Mouse (Mus musculus) brown adipose tissue, adult 24 weeks (tissue): Measurements from ENCODE around the gene Copz1. TPM values are rescaled to one million over a fixed set of nuclear protein-coding genes. Genes with fewer than 3 reads are reported as not detected.
A peak's percentile ranks its signal among the peaks of the same experiment; 100 is the strongest.

Source experiments
- H3K27ac ChIP-seq: fragments of 200-500 bp; replicated peaks from 2 replicates; pipeline ENCODE4 v1.5.1; 2012; ENCODE audit warnings: low read depth, mild to moderate bottlenecking, low read length
- H3K4me1 ChIP-seq: fragments of 200-500 bp; 2 replicates; pipeline ENCODE4 v1.6.1; 2012; ENCODE audit warnings: low read length, mixed read lengths; ENCODE audit not compliant: control insufficient read depth, insufficient read depth, insufficient read length
- H3K4me3 ChIP-seq: fragments of 200-500 bp; 2 replicates; pipeline ENCODE4 v1.5.1; 2012; ENCODE audit warnings: low read depth, mild to moderate bottlenecking, low read length, moderate library complexity; ENCODE audit not compliant: insufficient read depth
- polyA plus RNA-seq: library from polyadenylated mRNA; stranded (reverse); fragments of >200 nt; gene quantifications from 2 replicates; pipeline ENCODE4 v1.2.4, GENCODE M21; 2012; ENCODE audit not compliant: missing spikeins, insufficient read depth, insufficient read length

Gene Copz1
- polyA plus RNA-seq, 1 experiment = 85.4 TPM

- no peak overlapping the region for H3K4me3 ChIP-seq
- H3K4me1 ChIP-seq = no peaks in the 10 kb centered on the region
- no peak overlapping the region for H3K27ac ChIP-seq
Measured at GRCm38 (mm10) chr15:103294649-103295048, 22.1 kb downstream of the Copz1 start.

GRCm38 (mm10) chr15:103295851-103296250, 23.3 kb downstream of the Copz1 start:
- Histone ChIP-seq H3K4me3 (no peak overlapping the region), H3K4me1 (no peaks in the 10 kb centered on the region), H3K27ac (no peak overlapping the region; the same call in 1 of the 2 replicates)

DNA sequence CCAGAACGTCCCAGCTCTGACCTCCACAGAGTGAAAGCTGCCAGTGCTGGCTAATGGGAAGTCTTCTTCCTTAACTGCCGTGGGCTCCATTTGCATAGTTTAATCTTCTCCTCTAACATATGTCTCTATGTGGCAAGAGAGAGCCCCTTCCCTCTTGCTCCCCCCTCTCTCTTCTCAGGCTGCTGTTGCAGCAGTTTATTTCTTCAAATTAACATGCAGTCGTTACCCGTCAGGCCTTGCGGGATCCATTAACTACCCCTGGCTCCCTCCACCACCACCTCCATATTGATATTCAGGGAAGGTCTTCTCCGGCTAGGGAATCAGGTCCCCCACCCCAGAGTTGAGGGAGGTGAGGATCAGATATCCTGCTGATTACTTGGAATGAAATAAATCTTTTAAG, 24.8 kb downstream of the Copz1 start:
- Histone ChIP-seq H3K27ac (no peak overlapping the region), H3K4me3 (no peak overlapping the region), H3K4me1 (no peaks in the 10 kb centered on the region)

GRCm38 (mm10) chr15:103298026-103298425, 25.5 kb downstream of the Copz1 start:
- no peaks in the 10 kb centered on the region for H3K4me1 ChIP-seq
- no peak overlapping the region for H3K27ac ChIP-seq
- H3K4me3 ChIP-seq = no peak overlapping the region

DNA sequence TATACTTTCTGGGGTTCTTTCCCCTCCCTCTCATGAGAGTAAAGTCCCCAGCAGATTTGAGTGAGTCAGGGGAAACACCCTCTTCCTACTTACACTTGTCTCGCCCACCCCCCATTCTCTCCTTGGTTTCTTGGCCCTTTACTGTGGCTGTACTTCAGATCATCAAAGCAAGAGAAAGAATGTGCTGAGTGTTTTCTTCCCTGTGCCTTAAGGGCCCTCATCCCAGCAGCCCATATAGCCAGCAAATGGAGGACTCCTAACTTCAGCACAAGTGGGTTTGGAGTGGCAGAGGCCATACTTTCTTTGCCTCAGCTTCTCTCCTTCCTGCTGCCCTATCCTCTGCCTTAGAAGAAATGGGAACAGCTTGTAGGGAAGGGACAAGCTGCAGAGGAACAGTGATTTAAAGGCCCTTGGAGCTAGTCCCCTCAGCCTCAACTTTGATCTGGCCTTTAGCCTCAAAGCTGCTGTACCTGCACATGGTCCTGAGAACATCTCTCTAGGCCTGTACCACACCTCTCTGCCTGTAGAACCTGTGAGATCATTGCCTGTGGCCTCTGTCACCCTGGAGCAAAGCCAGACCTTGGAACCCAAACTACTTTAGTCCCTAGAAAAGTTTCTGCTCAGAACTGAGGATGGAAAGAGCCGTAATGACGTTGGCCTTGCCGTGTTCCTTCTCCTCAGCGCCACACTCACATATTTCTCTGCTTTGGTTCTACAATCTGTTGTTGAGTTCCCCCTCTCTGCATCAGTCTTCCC, 26.5 kb downstream of the Copz1 start:
- Histone ChIP-seq H3K4me1 (peaks cover 1% of the 10 kb centered on the region; the same call in 1 of the 2 replicates), H3K4me3 (no peak overlapping the region), H3K27ac (no peak overlapping the region)

DNA sequence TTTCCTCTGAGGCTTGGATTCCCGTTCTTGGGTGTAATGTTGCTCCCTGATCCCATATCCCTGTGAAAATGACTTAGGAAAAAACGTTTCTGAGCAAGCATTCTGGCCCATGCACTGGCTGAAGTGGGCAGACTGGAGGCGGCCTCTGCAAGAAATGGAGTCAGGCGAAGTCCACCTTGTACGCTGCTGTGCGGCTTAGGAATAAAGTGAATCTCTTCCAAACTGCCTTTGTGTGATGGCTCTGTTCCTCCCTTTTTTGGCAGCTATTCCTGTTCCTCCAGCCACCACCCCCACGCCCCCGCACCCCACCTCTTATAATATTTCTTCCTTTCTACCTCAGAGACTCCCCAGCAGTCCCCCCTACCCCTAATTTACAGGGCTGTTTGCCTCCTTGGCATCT, 27.1 kb downstream of the Copz1 start:
- peaks cover 2% of the 10 kb centered on the region; the same call in 1 of the 2 replicates for H3K4me1 ChIP-seq
- no peak overlapping the region for H3K4me3 ChIP-seq
- H3K27ac ChIP-seq = no peak overlapping the region

- no peak overlapping the region for H3K4me3 ChIP-seq
- H3K27ac ChIP-seq = no peak overlapping the region
- peaks cover 2% of the 10 kb centered on the region; the same call in 1 of the 2 replicates for H3K4me1 ChIP-seq
Measured at GRCm38 (mm10) chr15:103300067-103300471, 27.6 kb downstream of the Copz1 start.

DNA sequence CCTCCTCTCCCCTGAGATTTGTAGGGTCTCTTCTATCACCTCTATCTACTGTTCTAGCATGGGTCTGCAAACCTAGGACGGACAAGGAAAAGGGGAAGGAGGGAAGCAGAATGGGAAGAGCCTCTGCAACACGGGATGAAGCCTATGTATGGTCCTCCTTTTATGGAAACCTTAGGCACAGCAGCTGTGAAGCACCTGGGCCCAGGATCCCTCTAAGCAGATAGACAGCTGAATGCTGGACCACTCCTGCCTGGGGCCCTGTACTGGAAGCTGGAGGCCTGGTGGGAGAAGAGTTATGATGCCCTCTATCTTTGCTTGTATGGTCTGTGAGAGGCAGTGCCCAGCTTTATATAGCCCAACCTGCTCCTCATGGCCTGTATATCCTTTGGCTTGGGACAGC, 28.0 kb downstream of the Copz1 start:
- Histone ChIP-seq H3K27ac (no peak overlapping the region), H3K4me3 (no peak overlapping the region), H3K4me1 (peaks cover 2% of the 10 kb centered on the region; the same call in 1 of the 2 replicates)

GRCm38 (mm10) chr15:103301046-103301445, 28.5 kb downstream of the Copz1 start:
- Histone ChIP-seq H3K4me3 (no peak overlapping the region), H3K4me1 (peaks cover 2% of the 10 kb centered on the region; the same call in 1 of the 2 replicates), H3K27ac (no peak overlapping the region)

GRCm38 (mm10) chr15:103301547-103302340, 29.2 kb downstream of the Copz1 start:
- Histone ChIP-seq H3K4me1 (peaks cover 2% of the 10 kb centered on the region; the same call in 1 of the 2 replicates), H3K27ac (no peak overlapping the region), H3K4me3 (no peak overlapping the region)

DNA sequence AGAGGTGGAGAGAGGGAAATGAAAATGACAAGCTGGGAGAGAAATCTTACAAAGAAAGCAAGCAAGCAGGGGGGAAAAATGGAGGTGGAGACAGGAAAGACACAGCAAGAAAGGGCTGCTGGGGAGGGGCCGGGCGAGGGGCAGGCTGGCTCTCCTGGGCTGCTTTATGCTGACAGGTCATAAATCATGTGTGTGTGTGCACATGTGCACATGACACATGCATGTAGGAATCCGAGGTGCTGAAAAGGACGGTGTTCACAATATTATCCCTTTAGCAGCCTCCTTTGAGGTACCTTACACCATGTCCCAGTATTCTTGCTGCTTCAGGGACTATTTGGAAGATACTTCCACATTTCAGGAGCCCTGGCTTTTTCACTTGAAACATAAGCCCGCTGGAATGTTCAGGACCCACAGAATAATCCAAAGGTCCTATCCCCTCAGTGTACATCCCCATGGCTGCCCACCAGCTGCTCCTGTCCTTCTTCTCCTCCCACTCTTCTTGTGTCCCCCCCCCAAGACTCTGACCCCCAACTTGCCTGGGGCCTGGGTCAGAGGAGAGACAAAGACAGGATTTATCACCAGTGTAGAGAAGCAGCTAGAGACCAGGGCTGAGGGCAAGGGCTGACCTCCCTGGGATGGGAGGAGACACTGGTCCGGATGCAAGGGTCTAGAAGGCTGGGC, 30.0 kb downstream of the Copz1 start:
- Histone ChIP-seq H3K4me1 (peaks cover 2% of the 10 kb centered on the region; the same call in 1 of the 2 replicates), H3K27ac (no peak overlapping the region)

GRCm38 (mm10) chr15:103303916-103304615, 31.6 kb downstream of the Copz1 start:
- H3K4me1 ChIP-seq = peaks cover 2% of the 10 kb centered on the region; the same call in 1 of the 2 replicates
- H3K4me3 ChIP-seq = peak overlapping the region; percentile 57
- H3K27ac ChIP-seq = peak overlapping the region; percentile 11; the same call in 1 of the 2 replicates

More for the DNA sequence above, 30.0 kb downstream of the Copz1 start:
- H3K4me3 ChIP-seq = no peak overlapping the region

- no peak overlapping the region for H3K27ac ChIP-seq
- H3K4me1 ChIP-seq = peaks cover 2% of the 10 kb centered on the region; the same call in 1 of the 2 replicates
- H3K4me3 ChIP-seq = peak overlapping the region; percentile 57
Measured at GRCm38 (mm10) chr15:103304616-103304969, 32.1 kb downstream of the Copz1 start.

- peaks cover 2% of the 10 kb centered on the region; the same call in 1 of the 2 replicates for H3K4me1 ChIP-seq
- peak overlapping the region; percentile 60 for H3K4me3 ChIP-seq
- H3K27ac ChIP-seq = peak overlapping the region; percentile 60
Measured at GRCm38 (mm10) chr15:103305070-103305678, 32.7 kb downstream of the Copz1 start.
